ENCODE assay signal across 17 mouse cellular contexts in the genomic region with DNA sequence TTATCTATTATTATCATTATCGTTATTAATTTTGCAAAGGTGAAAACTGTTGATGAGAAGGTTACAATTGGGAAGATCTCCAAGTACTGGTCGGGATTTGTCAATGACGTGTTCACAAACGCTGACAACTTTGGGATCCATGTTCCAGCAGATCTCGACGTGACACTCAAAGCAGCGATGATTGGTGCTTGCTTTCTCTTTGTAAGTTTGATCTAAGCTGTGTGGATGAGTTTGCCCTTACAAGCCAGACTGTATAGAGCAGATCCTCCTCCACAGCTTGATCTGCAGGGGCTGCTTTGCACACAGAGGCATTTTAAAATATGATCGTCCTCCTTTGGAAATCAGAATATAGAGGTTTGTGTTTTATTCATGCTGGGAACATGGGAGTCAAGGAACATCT. TPM values are rescaled to one million over a fixed set of nuclear protein-coding genes. Genes with fewer than 3 reads are reported as not detected.
DNase-seq lines count a peak whose midpoint lies in the region; ATAC-seq and TF ChIP-seq lines count a peak whose summit lies in the region.
"Had no signal": no experiment of that assay in that cellular context is flagged by ENCODE, and none has a peak within 500 bp of the region (broad histone marks: within the 10 kb centered on the region; RNA-seq: fewer than 3 reads in every experiment).

No protein-coding gene starts in this region.

- no peak overlapping the region for H3K4me3 ChIP-seq in kidney, postnatal 0 days (replicated peaks; ENCODE audit: low read depth, low read length)
- H3K4me3 ChIP-seq in CH12.LX (replicated peaks in 1 of 3; ENCODE audit: low read depth in 2 of 3, low read length in 2 of 3, poor library complexity in 1 of 3): peak overlapping the region; percentile 32 to 58 (median 53)
- H3K4me3 ChIP-seq: embryonic facial prominence, embryonic 15.5 days; forebrain, embryonic 15.5 days; hindbrain, embryonic 15.5 days; kidney, embryonic 15.5 days; midbrain, embryonic 12.5 days; neural tube, embryonic 12.5 days had no signal

- no peak overlapping the region for H3K9ac ChIP-seq in kidney, postnatal 0 days (ENCODE audit: low read depth, low read length)
- H3K9ac ChIP-seq in CH12.LX (ENCODE audit: insufficient read depth, low read depth): peak overlapping the region; percentile 78
- H3K9ac ChIP-seq: embryonic facial prominence, embryonic 15.5 days; forebrain, embryonic 15.5 days; hindbrain, embryonic 15.5 days; kidney, embryonic 15.5 days; midbrain, embryonic 12.5 days; neural tube, embryonic 12.5 days had no signal

- in situ Hi-C loops in CH12.LX (cut with MboI; ENCODE audit: low pct_ligation_motif_present, low pct_unique_long_range_greater_than_20kb, low sequenced_read_pairs): loop anchor here (25.0 kb wide), 1 partner anchor 405 kb away; no protein-coding TSS in a partner anchor

- TF ChIP-seq RAD21 in CH12.LX (IDR thresholded peaks at IDR 0.05; ENCODE audit: low read depth, low read length): no peak

- TF ChIP-seq EP300 in CH12.LX (IDR thresholded peaks at IDR 0.05; ENCODE audit: low read length): no peak

- no peaks in the 10 kb centered on the region for H3K79me2 ChIP-seq in CH12.LX (replicated peaks; ENCODE audit: control insufficient read depth, extremely low read depth, insufficient read depth, poor library complexity, severe bottlenecking)

- ATAC-seq in kidney, postnatal 0 days (replicated peaks; ENCODE audit: low FRiP score, low read depth): no peak

- H3K27ac ChIP-seq in kidney, postnatal 0 days: no peak overlapping the region
- no peak overlapping the region for H3K27ac ChIP-seq in CH12.LX (ENCODE audit: insufficient read depth, low read depth)
- H3K27ac ChIP-seq: embryonic facial prominence, embryonic 15.5 days; forebrain, embryonic 15.5 days; hindbrain, embryonic 15.5 days; kidney, embryonic 15.5 days; midbrain, embryonic 12.5 days; neural tube, embryonic 12.5 days had no signal

- H3K4me1 ChIP-seq in kidney, postnatal 0 days (replicated peaks; ENCODE audit: insufficient read depth, low read length): no peaks in the 10 kb centered on the region
- H3K4me1 ChIP-seq in CH12.LX (ENCODE audit: control insufficient read depth in 1 of 2, insufficient read depth in 2 of 2): peaks cover 0 to 16% of the 10 kb centered on the region in 2 experiments; a peak in 1 of 4 replicates
- H3K4me1 ChIP-seq: embryonic facial prominence, embryonic 15.5 days; forebrain, embryonic 15.5 days; hindbrain, embryonic 15.5 days; kidney, embryonic 15.5 days; midbrain, embryonic 12.5 days; neural tube, embryonic 12.5 days had no signal

- H3K36me3 ChIP-seq in kidney, postnatal 0 days (ENCODE audit: insufficient read depth, low read length): no peaks in the 10 kb centered on the region
- H3K36me3 ChIP-seq in CH12.LX (replicated peaks in 1 of 2; ENCODE audit: control insufficient read depth in 1 of 2, insufficient read depth in 1 of 2, low read length in 1 of 2): no peaks in the 10 kb centered on the region
- H3K36me3 ChIP-seq: embryonic facial prominence, embryonic 15.5 days; forebrain, embryonic 15.5 days; hindbrain, embryonic 15.5 days; kidney, embryonic 15.5 days; midbrain, embryonic 12.5 days; neural tube, embryonic 12.5 days had no signal

- dilution Hi-C loops in CH12.LX (cut with MboI; ENCODE audit: extremely low pct_ligation_motif_present, extremely low pct_unique_long_range_greater_than_20kb, low sequenced_read_pairs): no loop called here

- H3K4me2 ChIP-seq in kidney, postnatal 0 days (ENCODE audit: low read length): peak overlapping the region; percentile 11; the same call in 1 of the 2 replicates
- peak overlapping the region; percentile 97 for H3K4me2 ChIP-seq in CH12.LX (ENCODE audit: insufficient read depth, low read depth, poor library complexity, severe bottlenecking)
- H3K4me2 ChIP-seq: embryonic facial prominence, embryonic 15.5 days; forebrain, embryonic 15.5 days; hindbrain, embryonic 15.5 days; kidney, embryonic 15.5 days; midbrain, embryonic 12.5 days; neural tube, embryonic 12.5 days had no signal

- 73% methylated on average over 8 of the region's 8 CpGs for WGBS in kidney, postnatal 0 days

- TF ChIP-seq CTCF in kidney, postnatal 0 days (IDR thresholded peaks at IDR 0.05; ENCODE audit: low read depth): no peak
- TF ChIP-seq CTCF in CH12.LX (conservative IDR thresholded peaks at IDR 0.05 in 1 of 2, IDR thresholded peaks at IDR 0.05 in 1 of 2; ENCODE audit: low read depth in 2 of 2, low read length in 2 of 2): no peak

- DNase-seq in cerebellum, adult 18-20 months: peak; percentile 4 to 10
- no peak for DNase-seq in cerebellum, postnatal 4 days (ENCODE audit: low spot score in 2 of 2)
- DNase-seq in kidney, postnatal 0 days (ENCODE audit: low spot score): no peak
- no peak for DNase-seq in kidney, postnatal 4 days
- peak; percentile 16 for DNase-seq in CH12.LX (ENCODE audit: extremely low read depth)
- DNase-seq in cerebellum, postnatal 25 days: peak; percentile 9 to 13
- DNase-seq in gastrocnemius, adult 18-20 months (ENCODE audit: low spot score): no peak
- DNase-seq in yolk sac, embryonic 10.5 days (ENCODE audit: low spot score): no peak

- no peaks in the 10 kb centered on the region for H3K9me3 ChIP-seq in kidney, postnatal 0 days (replicated peaks; ENCODE audit: low read length)
- no peaks in the 10 kb centered on the region for H3K9me3 ChIP-seq in CH12.LX (replicated peaks; ENCODE audit: low read length)
- H3K9me3 ChIP-seq: embryonic facial prominence, embryonic 15.5 days; forebrain, embryonic 15.5 days; hindbrain, embryonic 15.5 days; kidney, embryonic 15.5 days; midbrain, embryonic 12.5 days; neural tube, embryonic 12.5 days had no signal

- TF ChIP-seq POLR2A in CH12.LX (IDR thresholded peaks at IDR 0.05; ENCODE audit: low read depth, low read length): no peak

- H3K27me3 ChIP-seq in kidney, postnatal 0 days (ENCODE audit: insufficient read depth, low read length): no peaks in the 10 kb centered on the region
- H3K27me3 ChIP-seq in CH12.LX (replicated peaks): no peaks in the 10 kb centered on the region
- H3K27me3 ChIP-seq: embryonic facial prominence, embryonic 15.5 days; forebrain, embryonic 15.5 days; hindbrain, embryonic 15.5 days; kidney, embryonic 15.5 days; midbrain, embryonic 12.5 days; neural tube, embryonic 12.5 days had no signal

TF ChIP-seq in CH12.LX, 34 proteins besides CTCF, POLR2A, EP300 and RAD21:
- TF ChIP-seq TBP (conservative IDR thresholded peaks at IDR 0.05; ENCODE audit: low read depth, low read length): no peak
- TF ChIP-seq KAT2A (IDR thresholded peaks at IDR 0.05; ENCODE audit: insufficient replicate concordance, low read length): no peak
- TF ChIP-seq IRF4 (IDR thresholded peaks at IDR 0.05; ENCODE audit: low read depth, low read length): no peak
- no peak for TF ChIP-seq POLR2AphosphoS2 (IDR thresholded peaks at IDR 0.05; ENCODE audit: low read depth, low read length)
- TF ChIP-seq MAFK (IDR thresholded peaks at IDR 0.05; ENCODE audit: insufficient replicate concordance, low read length): no peak
- TF ChIP-seq HCFC1 (IDR thresholded peaks at IDR 0.05; ENCODE audit: low read depth, low read length): no peak
- TF ChIP-seq CHD1 (IDR thresholded peaks at IDR 0.05; ENCODE audit: low read depth, low read length): no peak
- TF ChIP-seq ETS1 (conservative IDR thresholded peaks at IDR 0.05; ENCODE audit: low read depth, low read length): no peak
- TF ChIP-seq ZNF384 (IDR thresholded peaks at IDR 0.05; ENCODE audit: low read depth, low read length): no peak
- no peak for TF ChIP-seq GABPA (IDR thresholded peaks at IDR 0.05; ENCODE audit: insufficient replicate concordance, low read depth, low read length)
- TF ChIP-seq JUN (IDR thresholded peaks at IDR 0.05; ENCODE audit: insufficient read depth, low read depth, low read length): no peak
- no peak for TF ChIP-seq CHD2 (IDR thresholded peaks at IDR 0.05; ENCODE audit: low read length)
- no peak for TF ChIP-seq TCF12 (IDR thresholded peaks at IDR 0.05; ENCODE audit: low read depth, low read length)
- no peak for TF ChIP-seq BHLHE40 (IDR thresholded peaks at IDR 0.05; ENCODE audit: low read depth, low read length)
- no peak for TF ChIP-seq RCOR1 (conservative IDR thresholded peaks at IDR 0.05; ENCODE audit: low read depth, low read length)

RNA-seq across cellular contexts. Expression of gene Plscr5, which starts 15.0 kb away (rescaled TPM):
- polyA plus RNA-seq in kidney, postnatal 0 days (2015; fragmentation: Nextera tagmentation; extraction: Ambion mirVana): not detected in 2 replicates
- not detected in 2 replicates for total RNA-seq in CH12.LX (2012; rRNA removed)
- total RNA-seq in CH12.LX (2014; rRNA removed): not detected in 2 replicates
- polyA plus RNA-seq in CH12.LX (2012; ENCODE audit: insufficient read length, low read depth): not detected in 2 replicates
- total RNA-seq in gastrocnemius, adult 18-20 months (2021): not detected
- total RNA-seq: adrenal gland, postnatal 14 days; granulocyte monocyte progenitor cell, adult 5-6 weeks had no signal
- polyA plus RNA-seq: embryonic facial prominence, embryonic 15.5 days; kidney, embryonic 15.5 days; limb, embryonic 14.5 days; midbrain, embryonic 12.5 days had no signal

RNA-seq across cellular contexts. Expression of gene Plscr1, which starts 41.8 kb away (rescaled TPM):
- polyA plus RNA-seq in kidney, postnatal 0 days (2015; fragmentation: Nextera tagmentation; extraction: Ambion mirVana): 108 TPM in 2 replicates
- total RNA-seq in CH12.LX (2012; rRNA removed) (206 and 403 TPM in 2 replicates), CH12.LX (2014; rRNA removed) (489 and 502 TPM in 2 replicates)
- polyA plus RNA-seq in CH12.LX (2012; ENCODE audit: insufficient read length, low read depth): 194 and 201 TPM in 2 replicates
- total RNA-seq in gastrocnemius, adult 18-20 months (2021): 1 to 10 TPM in 1 of 2 experiments, under 1 TPM in 1; 0.75 to 1.3 TPM

Comparison
In these comparisons a context has a peak if more than half of its experiments do, and no peak if none do; other contexts are left out.
1. DNase-seq: peak in cerebellum, adult 18-20 months (2 of 2), CH12.LX (single experiment) and cerebellum, postnatal 25 days (2 of 2); none in cerebellum, postnatal 4 days (0 of 2), kidney, postnatal 0 days (single experiment), kidney, postnatal 4 days (0 of 2), gastrocnemius, adult 18-20 months (single experiment) and yolk sac, embryonic 10.5 days (single experiment).
2. RNA of gene Plscr1, which starts 41.8 kb away (total RNA-seq): 206 to 502 TPM in CH12.LX; 0.75 to 1.3 TPM in gastrocnemius, adult 18-20 months; every median in the first group is over 10 times any median in the second.